Mouse (Mus musculus): ENCODE measurements around the gene Ranbp3l. TPM values are rescaled to one million over a fixed set of nuclear protein-coding genes. Genes with fewer than 3 reads are reported as not detected.

The Ranbp3l gene
- polyA plus RNA-seq, 1 experiment from 2014 or later, result 6.8 TPM

GRCm38 (mm10) chr15:9082753-9083152 is 115.0 kb downstream of the Ranbp3l start:
- H3K4me1 ChIP-seq (ENCODE audit: control insufficient read depth, insufficient read depth, low read length), result peaks cover 11% of the 10 kb centered on the region; the same call in 1 of the 2 replicates

GRCm38 (mm10) chr15:9086813-9087212 is 119.1 kb downstream of the Ranbp3l start:
- no peak overlapping the region for H3K9ac ChIP-seq (ENCODE audit: low read depth, low read length)
- no peak overlapping the region for H3K4me2 ChIP-seq (ENCODE audit: low read depth, low read length)
- H3K27ac ChIP-seq (replicated peaks; ENCODE audit: low read depth, low read length), result no peak overlapping the region
- DNase-seq (ENCODE audit: low spot score) (no peak), ATAC-seq (ENCODE audit: low read depth) (no peak)
- H3K27me3 ChIP-seq (replicated peaks; ENCODE audit: control insufficient read depth, insufficient read depth, low read length), result no peaks in the 10 kb centered on the region
- H3K4me3 ChIP-seq (ENCODE audit: low read depth, low read length), result no peak overlapping the region
- 74% methylated on average over 11 of the region's 11 CpGs for WGBS
- peaks cover 48% of the 10 kb centered on the region for H3K36me3 ChIP-seq (ENCODE audit: control insufficient read depth, insufficient read depth, low read length)
- no peaks in the 10 kb centered on the region for H3K4me1 ChIP-seq (ENCODE audit: control insufficient read depth, insufficient read depth, low read length)
- H3K9me3 ChIP-seq (ENCODE audit: control insufficient read depth, low read length), result no peaks in the 10 kb centered on the region

More at GRCm38 (mm10) chr15:9082753-9083152, 115.0 kb downstream of the Ranbp3l start:
- ATAC-seq (ENCODE audit: low read depth) (no peak), DNase-seq (ENCODE audit: low spot score) (no peak)
- peaks cover 30% of the 10 kb centered on the region; the same call in 1 of the 2 replicates for H3K36me3 ChIP-seq (ENCODE audit: control insufficient read depth, insufficient read depth, low read length)
- H3K9me3 ChIP-seq (ENCODE audit: control insufficient read depth, low read length), result no peaks in the 10 kb centered on the region
- H3K4me2 ChIP-seq (ENCODE audit: low read depth, low read length), result no peak overlapping the region
- no peak overlapping the region for H3K4me3 ChIP-seq (ENCODE audit: low read depth, low read length)
- H3K9ac ChIP-seq (ENCODE audit: low read depth, low read length), result no peak overlapping the region
- H3K27me3 ChIP-seq (replicated peaks; ENCODE audit: control insufficient read depth, insufficient read depth, low read length), result no peaks in the 10 kb centered on the region
- 79% methylated on average over 9 of the region's 9 CpGs for WGBS
- H3K27ac ChIP-seq (replicated peaks; ENCODE audit: low read depth, low read length), result no peak overlapping the region

GRCm38 (mm10) chr15:9087421-9087820 is 119.7 kb downstream of the Ranbp3l start:
- no peak overlapping the region for H3K4me3 ChIP-seq (ENCODE audit: low read depth, low read length)
- no peak for ATAC-seq (ENCODE audit: low read depth)
- 81% methylated on average over 5 of the region's 5 CpGs for WGBS

GRCm38 (mm10) chr15:9087895-9088682 is 120.3 kb downstream of the Ranbp3l start:
- no peaks in the 10 kb centered on the region for H3K27me3 ChIP-seq (replicated peaks; ENCODE audit: control insufficient read depth, insufficient read depth, low read length)
- H3K4me3 ChIP-seq (ENCODE audit: low read depth, low read length), result no peak overlapping the region
- ATAC-seq (ENCODE audit: low read depth), result no peak
- no peak overlapping the region for H3K4me2 ChIP-seq (ENCODE audit: low read depth, low read length)
- WGBS, result 80% methylated on average over 17 of the region's 17 CpGs
- H3K9me3 ChIP-seq (ENCODE audit: control insufficient read depth, low read length), result no peaks in the 10 kb centered on the region
- H3K36me3 ChIP-seq (ENCODE audit: control insufficient read depth, insufficient read depth, low read length), result peaks cover 54% of the 10 kb centered on the region
- DNase-seq (ENCODE audit: low spot score), result no peak
- H3K27ac ChIP-seq (replicated peaks; ENCODE audit: low read depth, low read length), result no peak overlapping the region
- no peaks in the 10 kb centered on the region for H3K4me1 ChIP-seq (ENCODE audit: control insufficient read depth, insufficient read depth, low read length)
- H3K9ac ChIP-seq (ENCODE audit: low read depth, low read length), result no peak overlapping the region

More at GRCm38 (mm10) chr15:9087421-9087820, 119.7 kb downstream of the Ranbp3l start:
- no peak for DNase-seq (ENCODE audit: low spot score)
- Histone ChIP-seq H3K4me2 (ENCODE audit: low read depth, low read length) (no peak overlapping the region), H3K4me1 (ENCODE audit: control insufficient read depth, insufficient read depth, low read length) (no peaks in the 10 kb centered on the region), H3K27ac (replicated peaks; ENCODE audit: low read depth, low read length) (no peak overlapping the region), H3K36me3 (ENCODE audit: control insufficient read depth, insufficient read depth, low read length) (peaks cover 48% of the 10 kb centered on the region), H3K27me3 (replicated peaks; ENCODE audit: control insufficient read depth, insufficient read depth, low read length) (no peaks in the 10 kb centered on the region), H3K9ac (ENCODE audit: low read depth, low read length) (no peak overlapping the region), H3K9me3 (ENCODE audit: control insufficient read depth, low read length) (no peaks in the 10 kb centered on the region)

GRCm38 (mm10) chr15:9088683-9089072 is 120.9 kb downstream of the Ranbp3l start:
- ATAC-seq (ENCODE audit: low read depth) (0 out of 2 replicates have a peak, but pooled peaks have one; percentile 9), DNase-seq (ENCODE audit: low spot score) (no peak)
- Histone ChIP-seq H3K4me1 (ENCODE audit: control insufficient read depth, insufficient read depth, low read length) (no peaks in the 10 kb centered on the region), H3K36me3 (ENCODE audit: control insufficient read depth, insufficient read depth, low read length) (peaks cover 54% of the 10 kb centered on the region), H3K9ac (ENCODE audit: low read depth, low read length) (no peak overlapping the region), H3K27me3 (replicated peaks; ENCODE audit: control insufficient read depth, insufficient read depth, low read length) (no peaks in the 10 kb centered on the region), H3K27ac (replicated peaks; ENCODE audit: low read depth, low read length) (no peak overlapping the region), H3K9me3 (ENCODE audit: control insufficient read depth, low read length) (no peaks in the 10 kb centered on the region), H3K4me2 (ENCODE audit: low read depth, low read length) (no peak overlapping the region), H3K4me3 (ENCODE audit: low read depth, low read length) (no peak overlapping the region)
- 64% methylated on average over 8 of the region's 8 CpGs for WGBS

GRCm38 (mm10) chr15:9089136-9089720 is 121.5 kb downstream of the Ranbp3l start:
- no peaks in the 10 kb centered on the region for H3K9me3 ChIP-seq (ENCODE audit: control insufficient read depth, low read length)
- H3K36me3 ChIP-seq (ENCODE audit: control insufficient read depth, insufficient read depth, low read length), result peaks cover 53% of the 10 kb centered on the region
- H3K27ac ChIP-seq (replicated peaks; ENCODE audit: low read depth, low read length), result no peak overlapping the region
- no peaks in the 10 kb centered on the region for H3K27me3 ChIP-seq (replicated peaks; ENCODE audit: control insufficient read depth, insufficient read depth, low read length)
- no peak overlapping the region for H3K4me2 ChIP-seq (ENCODE audit: low read depth, low read length)
- no peaks in the 10 kb centered on the region for H3K4me1 ChIP-seq (ENCODE audit: control insufficient read depth, insufficient read depth, low read length)
- no peak overlapping the region for H3K9ac ChIP-seq (ENCODE audit: low read depth, low read length)
- no peak overlapping the region for H3K4me3 ChIP-seq (ENCODE audit: low read depth, low read length)
- 34% methylated on average over 2 of the region's 2 CpGs for WGBS
- DNase-seq (ENCODE audit: low spot score) (no peak), ATAC-seq (ENCODE audit: low read depth) (no peak)

- DNase-seq (ENCODE audit: low spot score) (no peak), ATAC-seq (ENCODE audit: low read depth) (no peak)
- peaks cover 47% of the 10 kb centered on the region for H3K36me3 ChIP-seq (ENCODE audit: control insufficient read depth, insufficient read depth, low read length)
- 0 out of 2 replicates have a peak, but pooled peaks cover 5% of the 10 kb centered on the region for H3K4me1 ChIP-seq (ENCODE audit: control insufficient read depth, insufficient read depth, low read length)
- no peak overlapping the region for H3K4me2 ChIP-seq (ENCODE audit: low read depth, low read length)
- WGBS, result 92% methylated on average over 5 of the region's 5 CpGs
- H3K27me3 ChIP-seq (replicated peaks; ENCODE audit: control insufficient read depth, insufficient read depth, low read length), result no peaks in the 10 kb centered on the region
- H3K27ac ChIP-seq (replicated peaks; ENCODE audit: low read depth, low read length), result no peak overlapping the region
- no peaks in the 10 kb centered on the region for H3K9me3 ChIP-seq (ENCODE audit: control insufficient read depth, low read length)
- no peak overlapping the region for H3K4me3 ChIP-seq (ENCODE audit: low read depth, low read length)
- no peak overlapping the region for H3K9ac ChIP-seq (ENCODE audit: low read depth, low read length)
Measured at GRCm38 (mm10) chr15:9090662-9091061, 122.9 kb downstream of the Ranbp3l start.

GRCm38 (mm10) chr15:9093598-9094365 is 126.0 kb downstream of the Ranbp3l start:
- H3K9me3 ChIP-seq (ENCODE audit: control insufficient read depth, low read length), result no peaks in the 10 kb centered on the region
- ATAC-seq (ENCODE audit: low read depth), result peak; percentile 34; the same call in 1 of the 2 replicates
- DNase-seq (ENCODE audit: low spot score), result no peak
- no peak overlapping the region for H3K9ac ChIP-seq (ENCODE audit: low read depth, low read length)
- H3K4me3 ChIP-seq (ENCODE audit: low read depth, low read length), result no peak overlapping the region
- no peaks in the 10 kb centered on the region for H3K27me3 ChIP-seq (replicated peaks; ENCODE audit: control insufficient read depth, insufficient read depth, low read length)
- WGBS, result 66% methylated on average over 11 of the region's 11 CpGs
- peak overlapping the region; percentile 21 for H3K4me2 ChIP-seq (ENCODE audit: low read depth, low read length)
- peaks cover 56% of the 10 kb centered on the region for H3K36me3 ChIP-seq (ENCODE audit: control insufficient read depth, insufficient read depth, low read length)
- H3K4me1 ChIP-seq (ENCODE audit: control insufficient read depth, insufficient read depth, low read length), result 0 out of 2 replicates have a peak, but pooled peaks cover 5% of the 10 kb centered on the region
- H3K27ac ChIP-seq (replicated peaks; ENCODE audit: low read depth, low read length), result no peak overlapping the region

Data from embryonic facial prominence, embryonic 14.5 days (tissue).